Comparison of ENCODE assay signal across 8 mouse cellular contexts in the genomic region with DNA sequence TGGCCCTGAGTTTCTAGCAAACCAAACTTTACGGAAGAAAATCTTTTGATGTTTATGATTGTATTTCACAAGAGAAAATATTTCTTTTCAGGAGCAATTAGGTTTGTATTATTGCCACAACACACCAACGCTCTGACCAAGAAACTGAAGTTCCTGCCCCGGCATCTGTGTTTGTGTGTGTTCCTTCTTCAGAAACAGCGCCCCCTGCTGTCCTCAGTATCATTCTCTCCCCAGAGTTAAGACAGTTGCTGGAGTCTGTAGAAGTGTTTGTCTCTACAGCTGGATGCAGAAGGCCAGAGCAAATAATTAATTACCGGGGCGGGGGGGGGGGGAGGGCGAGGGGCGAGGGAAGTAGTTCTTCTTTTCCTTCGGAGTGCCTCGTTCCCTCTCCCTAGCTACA. TPM values are rescaled to one million over a fixed set of nuclear protein-coding genes. Genes with fewer than 3 reads are reported as not detected.
DNase-seq lines count a peak whose midpoint lies in the region; ATAC-seq and TF ChIP-seq lines count a peak whose summit lies in the region.

No protein-coding gene starts in this region.

- TF ChIP-seq CTCF in Patski (IDR thresholded peaks at IDR 0.05) = peak; percentile 59
- TF ChIP-seq CTCF in lung, postnatal 0 days (IDR thresholded peaks at IDR 0.05) = peak; percentile 83

- POLR2A ChIA-PET in Patski (lab: Charles Lee) = no interaction called here

- in situ Hi-C loops in Patski (cut with MboI; ENCODE audit: low pct_unique_long_range_greater_than_20kb) = no loop called here

- no peaks in the 10 kb centered on the region for H3K9me3 ChIP-seq in lung, postnatal 0 days (ENCODE audit: low read length)

- H3K36me3 ChIP-seq in lung, postnatal 0 days (ENCODE audit: insufficient read depth, low read length) = no peaks in the 10 kb centered on the region

- H3K4me1 ChIP-seq in lung, postnatal 0 days (ENCODE audit: insufficient read depth, low read depth, low read length) = peaks cover 12% of the 10 kb centered on the region; the same call in 1 of the 2 replicates

- no peak for TF ChIP-seq EP300 in lung, postnatal 0 days (IDR thresholded peaks at IDR 0.05)

- no peak for ATAC-seq in Patski
- peak; percentile 59 for ATAC-seq in lung, postnatal 0 days

- H3K4me3 ChIP-seq in lung, postnatal 0 days (ENCODE audit: low read depth, low read length) = no peak overlapping the region

- WGBS in lung, postnatal 0 days = 12% methylated on average over 10 of the region's 10 CpGs

- CTCF ChIA-PET in Patski (lab: Charles Lee) = interaction anchor here (0.7 kb wide), 1 partner anchor 15 kb away, joined by 3 read pairs; no protein-coding TSS in a partner anchor

- DNase-seq in B cell, adult 2 months = peak; percentile 58 to 67
- no peak for DNase-seq in Patski (ENCODE audit: low read depth, low spot score)
- DNase-seq in cerebellum, postnatal 4 days (ENCODE audit: low spot score in 2 of 2) = peak; percentile 69 to 71
- DNase-seq in gastrocnemius, postnatal 4 days (ENCODE audit: low spot score in 2 of 2) = peak; percentile 53 to 79
- DNase-seq in layer of hippocampus, adult 18-20 months (ENCODE audit: low spot score in 2 of 2) = peak; percentile 21 to 77
- DNase-seq in lung, postnatal 0 days (ENCODE audit: low spot score) = peak; percentile 88
- peak; percentile 61 to 73 for DNase-seq in right cerebral cortex, adult 2 months (ENCODE audit: low spot score in 2 of 2)
- DNase-seq in urinary bladder, postnatal 36 days (ENCODE audit: low spot score in 2 of 2) = peak; percentile 48 to 72

- H3K4me2 ChIP-seq in lung, postnatal 0 days (replicated peaks; ENCODE audit: low read depth, low read length) = no peak overlapping the region

- H3K27me3 ChIP-seq in Patski = peaks cover 22% of the 10 kb centered on the region
- peaks cover 21% of the 10 kb centered on the region; the same call in 1 of the 2 replicates for H3K27me3 ChIP-seq in lung, postnatal 0 days (replicated peaks; ENCODE audit: insufficient read depth, low read length)

- H3K9ac ChIP-seq in lung, postnatal 0 days (replicated peaks; ENCODE audit: low read depth) = no peak overlapping the region

- no peak overlapping the region for H3K27ac ChIP-seq in lung, postnatal 0 days (ENCODE audit: low read length)

RNA-seq across cellular contexts. Expression of gene Avpr1a, which starts 1.0 kb away (rescaled TPM):
- polyA plus RNA-seq in Patski (2021) = 0.03 TPM
- 10 to 100 TPM in 1 of 2 experiments, 1 to 10 TPM in 1; 9.5 to 10.1 TPM for total RNA-seq in gastrocnemius, postnatal 4 days (2021)
- total RNA-seq in layer of hippocampus, adult 18-20 months (2021) = under 1 TPM; 0.42 to 0.48 TPM
- 0.10 and 0.18 TPM in 2 replicates for polyA plus RNA-seq in lung, postnatal 0 days (2015; fragmentation: Nextera tagmentation; extraction: Ambion mirVana)

Comparison
In these comparisons a context has a peak if more than half of its experiments do, and no peak if none do; other contexts are left out.
1. RNA of gene Avpr1a, which starts 1.0 kb away (total RNA-seq): 9.5 to 10.1 TPM in gastrocnemius, postnatal 4 days; 0.42 to 0.48 TPM in layer of hippocampus, adult 18-20 months; every median in the first group is over 4 times any median in the second.